Mouse (Mus musculus) intestine, embryonic 16.5 days (tissue): Measurements from ENCODE around the gene Gsap. TPM values are rescaled to one million over a fixed set of nuclear protein-coding genes. Genes with fewer than 3 reads are reported as not detected.
"Not testable (repeated sequence)": the region's sequence is repeated elsewhere in the genome, so short reads cannot be mapped to it uniquely, and the experiment has no call there.

Experiments used
- ATAC-seq: fragments of 200-750 bp; cut with Nextera tagmentation; 2 replicates; pipeline ENCODE4 v1.8.0; 2017; ENCODE audit warnings: moderate TSS enrichment, moderate library complexity
- H3K27ac ChIP-seq: fragments of 300-500 bp; sonication (generic); 2 replicates; pipeline ENCODE4 v1.5.1; 2014; ENCODE audit warnings: mild to moderate bottlenecking, low read length
- H3K27me3 ChIP-seq: fragments of 300-500 bp; sonication (generic); replicated peaks from 2 replicates; pipeline ENCODE4 v1.6.1; 2014; ENCODE audit warnings: low read length, control low read depth, mixed read lengths; ENCODE audit not compliant: control insufficient read depth, insufficient read depth
- H3K36me3 ChIP-seq: fragments of 300-500 bp; sonication (generic); 2 replicates; pipeline ENCODE4 v1.6.1; 2014; ENCODE audit warnings: low read length, control low read depth; ENCODE audit not compliant: control insufficient read depth, insufficient read depth
- H3K4me1 ChIP-seq: fragments of 300-500 bp; sonication (generic); 2 replicates; pipeline ENCODE4 v1.6.1; 2014; ENCODE audit warnings: low read length, control low read depth, mixed read lengths; ENCODE audit not compliant: control insufficient read depth, insufficient read depth
- H3K4me2 ChIP-seq: fragments of 300-500 bp; sonication (generic); 2 replicates; pipeline ENCODE4 v1.6.1; 2014; ENCODE audit warnings: low read depth, low read length, control low read depth
- H3K4me3 ChIP-seq: fragments of 300-500 bp; sonication (generic); 2 replicates; pipeline ENCODE4 v1.5.1; 2014; ENCODE audit warnings: mild to moderate bottlenecking, low read length
- H3K9ac ChIP-seq: fragments of 300-500 bp; sonication (generic); 2 replicates; pipeline ENCODE4 v1.6.1; 2014; ENCODE audit warnings: low read depth, low read length
- H3K9me3 ChIP-seq: fragments of 300-500 bp; sonication (generic); 2 replicates; pipeline ENCODE4 v1.6.1; 2016; ENCODE audit warnings: low read length, control low read depth; ENCODE audit not compliant: control insufficient read depth
- WGBS: fragments of 180-500 bp; shearing (Covaris S2); extraction: QIAGEN DNeasy Blood & Tissue Kit; methylation state at CpG from one replicate; pipeline ENCODE4 v1.1.7; 2014; 5-methylcytosine and 5-hydroxymethylcytosine counted together
- polyA plus RNA-seq: library from polyadenylated mRNA; unstranded; fragments of >200 nt; fragmentation: Nextera tagmentation; extraction: Ambion mirVana; gene quantifications from 2 replicates; pipeline ENCODE4 v1.2.1, GENCODE M21; 2015

The Gsap gene
- polyA plus RNA-seq, result 2.0 TPM in 2 replicates

- Histone ChIP-seq H3K9me3 (no peaks in the 10 kb centered on the region), H3K36me3 (no peaks in the 10 kb centered on the region), H3K4me3 (peak within 1 kb of the TSS; percentile 57), H3K27ac (no peak within 1 kb of the TSS), H3K4me2 (peak within 1 kb of the TSS; percentile 99), H3K4me1 (no peaks in the 10 kb centered on the region), H3K27me3 (no peaks in the 10 kb centered on the region), H3K9ac (peak within 1 kb of the TSS; percentile 71)
- peak; percentile 99 for ATAC-seq
- WGBS, result 6% methylated on average over 43 of the region's 43 CpGs
Observed at GRCm38 (mm10) chr5:21185764-21186685, at the start of gene Gsap. Gsap (plus strand) TSS chr5:21186255.

GRCm38 (mm10) chr5:21136575-21136974, 49.5 kb upstream of the Gsap start:
- no peaks in the 10 kb centered on the region for H3K9me3 ChIP-seq
- no peaks in the 10 kb centered on the region for H3K27me3 ChIP-seq
- no peak overlapping the region for H3K9ac ChIP-seq
- no peak for ATAC-seq
- no peak overlapping the region for H3K4me2 ChIP-seq
- WGBS, result 65% methylated on average over 5 of the region's 5 CpGs
- no peaks in the 10 kb centered on the region for H3K4me1 ChIP-seq
- H3K4me3 ChIP-seq, result no peak overlapping the region
- H3K36me3 ChIP-seq, result no peaks in the 10 kb centered on the region
- H3K27ac ChIP-seq, result no peak overlapping the region

- Histone ChIP-seq H3K4me3 (no peak overlapping the region), H3K4me1 (peaks cover 2% of the 10 kb centered on the region), H3K27me3 (no peaks in the 10 kb centered on the region), H3K9me3 (no peaks in the 10 kb centered on the region), H3K36me3 (no peaks in the 10 kb centered on the region), H3K4me2 (no peak overlapping the region), H3K9ac (no peak overlapping the region), H3K27ac (no peak overlapping the region)
- peak; percentile 46; the same call in 1 of the 2 replicates for ATAC-seq
- 56% methylated on average over 9 of the region's 9 CpGs for WGBS
Observed at GRCm38 (mm10) chr5:21139505-21139904, 46.5 kb upstream of the Gsap start.

GRCm38 (mm10) chr5:21141133-21141551, 44.9 kb upstream of the Gsap start:
- not testable (repeated sequence) for H3K4me3 ChIP-seq, H3K27me3 ChIP-seq, ATAC-seq, H3K9me3 ChIP-seq, H3K36me3 ChIP-seq, H3K4me1 ChIP-seq, H3K27ac ChIP-seq, H3K4me2 ChIP-seq, H3K9ac ChIP-seq
- 68% methylated on average over 7 of the region's 7 CpGs for WGBS

GRCm38 (mm10) chr5:21141626-21142025, 44.4 kb upstream of the Gsap start:
- 42% methylated on average over 5 of the region's 5 CpGs for WGBS

GRCm38 (mm10) chr5:21143032-21143431, 43.0 kb upstream of the Gsap start:
- ATAC-seq, result no peak
- Histone ChIP-seq H3K36me3 (no peaks in the 10 kb centered on the region), H3K4me3 (no peak overlapping the region), H3K9ac (no peak overlapping the region), H3K9me3 (no peaks in the 10 kb centered on the region), H3K4me2 (no peak overlapping the region), H3K27ac (no peak overlapping the region), H3K4me1 (peaks cover 7% of the 10 kb centered on the region), H3K27me3 (no peaks in the 10 kb centered on the region)
- 85% methylated on average over 7 of the region's 7 CpGs for WGBS

More at GRCm38 (mm10) chr5:21141626-21142025, 44.4 kb upstream of the Gsap start:
- Histone ChIP-seq H3K4me2 (no peak overlapping the region), H3K9ac (no peak overlapping the region), H3K36me3 (no peaks in the 10 kb centered on the region), H3K27ac (no peak overlapping the region), H3K9me3 (no peaks in the 10 kb centered on the region), H3K27me3 (no peaks in the 10 kb centered on the region), H3K4me3 (no peak overlapping the region), H3K4me1 (peaks cover 7% of the 10 kb centered on the region)
- ATAC-seq, result no peak

- no peaks in the 10 kb centered on the region for H3K9me3 ChIP-seq
- H3K4me2 ChIP-seq, result no peak overlapping the region
- H3K4me1 ChIP-seq, result peaks cover 7% of the 10 kb centered on the region
- peak; percentile 90 for ATAC-seq
- no peak overlapping the region for H3K9ac ChIP-seq
- WGBS, result 17% methylated on average over 8 of the region's 8 CpGs
- no peak overlapping the region for H3K4me3 ChIP-seq
- H3K27ac ChIP-seq, result no peak overlapping the region
- no peaks in the 10 kb centered on the region for H3K27me3 ChIP-seq
- no peaks in the 10 kb centered on the region for H3K36me3 ChIP-seq
Observed at GRCm38 (mm10) chr5:21144506-21145169, 41.4 kb upstream of the Gsap start.

GRCm38 (mm10) chr5:21148358-21148757, 37.7 kb upstream of the Gsap start:
- Histone ChIP-seq H3K9ac (no peak overlapping the region), H3K9me3 (no peaks in the 10 kb centered on the region), H3K36me3 (no peaks in the 10 kb centered on the region), H3K27me3 (no peaks in the 10 kb centered on the region), H3K27ac (no peak overlapping the region), H3K4me1 (peaks cover 7% of the 10 kb centered on the region), H3K4me3 (no peak overlapping the region), H3K4me2 (no peak overlapping the region)
- WGBS, result 76% methylated on average over 3 of the region's 3 CpGs
- no peak for ATAC-seq

- no peaks in the 10 kb centered on the region for H3K36me3 ChIP-seq
- WGBS, result 77% methylated on average over 1 of the region's 1 CpGs
- no peak overlapping the region for H3K4me2 ChIP-seq
- H3K27ac ChIP-seq, result no peak overlapping the region
- no peak overlapping the region for H3K4me3 ChIP-seq
- no peak overlapping the region for H3K9ac ChIP-seq
- H3K4me1 ChIP-seq, result no peaks in the 10 kb centered on the region
- H3K27me3 ChIP-seq, result no peaks in the 10 kb centered on the region
- peaks cover 5% of the 10 kb centered on the region for H3K9me3 ChIP-seq
- ATAC-seq, result no peak
Observed at GRCm38 (mm10) chr5:21153672-21154071, 32.4 kb upstream of the Gsap start.
